In the genomic region with DNA sequence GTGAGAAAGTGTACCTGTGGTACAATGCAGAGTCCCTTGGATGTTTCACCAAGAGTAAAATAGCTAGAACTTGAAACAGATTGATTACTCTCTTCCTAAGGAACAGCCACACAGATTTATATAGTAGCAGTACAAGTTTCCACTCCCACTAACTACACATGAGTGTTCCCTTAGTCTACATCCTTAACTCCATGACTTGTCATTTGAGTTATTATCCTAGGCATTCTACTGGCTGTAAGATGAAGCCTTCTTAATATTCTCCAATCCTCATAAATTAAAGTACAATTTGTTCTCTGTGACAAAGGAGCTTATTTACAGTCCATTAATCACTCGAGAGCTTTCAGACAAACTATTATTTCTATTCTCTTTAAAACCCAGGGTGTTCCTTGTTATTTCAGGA, we compare ENCODE assay signal across 24 mouse cellular contexts.
"Had no signal": no experiment of that assay in that cellular context is flagged by ENCODE, and none has a peak within 500 bp of the region (broad histone marks: within the 10 kb centered on the region; RNA-seq: fewer than 3 reads in every experiment).

No protein-coding gene starts in this region.

- H3K9ac ChIP-seq: forebrain, postnatal 0 days; heart, embryonic 13.5 days; heart, embryonic 15.5 days; hindbrain, embryonic 13.5 days; hindbrain, embryonic 15.5 days; limb, embryonic 13.5 days; limb, embryonic 15.5 days; liver, embryonic 12.5 days; liver, embryonic 14.5 days had no signal

- H3K27ac ChIP-seq: heart, adult 2 months; heart, embryonic 13.5 days; heart, embryonic 15.5 days; hindbrain, embryonic 13.5 days; hindbrain, embryonic 15.5 days; hindbrain, postnatal 0 days; limb, embryonic 13.5 days; limb, embryonic 15.5 days; liver, embryonic 12.5 days; liver, embryonic 14.5 days had no signal

- H3K4me2 ChIP-seq: heart, embryonic 11.5 days; heart, embryonic 13.5 days; heart, embryonic 15.5 days; hindbrain, embryonic 13.5 days; hindbrain, embryonic 15.5 days; limb, embryonic 13.5 days; limb, embryonic 15.5 days; liver, embryonic 12.5 days had no signal

- H3K36me3 ChIP-seq: heart, embryonic 13.5 days; heart, embryonic 15.5 days; hindbrain, embryonic 13.5 days; hindbrain, embryonic 15.5 days; limb, embryonic 13.5 days; limb, embryonic 15.5 days; liver, embryonic 12.5 days had no signal

- ATAC-seq: forebrain, postnatal 0 days; hindbrain, postnatal 0 days; intestine, embryonic 16.5 days; liver, embryonic 12.5 days had no signal

- DNase-seq: forebrain, postnatal 0 days; gastrocnemius, postnatal 14 days; gastrocnemius, postnatal 36 days; heart, adult 11 months; heart, adult 2 months; heart, postnatal 14 days; heart, postnatal 36 days; kidney, adult 2 months; kidney, postnatal 10 days; kidney, postnatal 25 days; layer of hippocampus, adult 9-11 months; layer of hippocampus, postnatal 36 days; left cerebral cortex, postnatal 4 days had no signal

- H3K9me3 ChIP-seq: heart, embryonic 13.5 days; heart, embryonic 15.5 days; hindbrain, embryonic 13.5 days; hindbrain, embryonic 15.5 days; limb, embryonic 13.5 days; limb, embryonic 15.5 days; liver, embryonic 12.5 days had no signal

- H3K4me1 ChIP-seq: heart, embryonic 13.5 days; heart, embryonic 15.5 days; hindbrain, embryonic 13.5 days; hindbrain, embryonic 15.5 days; limb, embryonic 13.5 days; limb, embryonic 15.5 days; liver, embryonic 12.5 days had no signal

- H3K27me3 ChIP-seq: heart, embryonic 13.5 days; heart, embryonic 15.5 days; hindbrain, embryonic 13.5 days; hindbrain, embryonic 15.5 days; limb, embryonic 13.5 days; limb, embryonic 15.5 days; liver, embryonic 12.5 days had no signal

- H3K4me3 ChIP-seq: heart, adult 2 months; heart, embryonic 13.5 days; heart, embryonic 15.5 days; hindbrain, embryonic 13.5 days; hindbrain, embryonic 15.5 days; limb, embryonic 13.5 days; limb, embryonic 15.5 days; liver, embryonic 12.5 days had no signal
